Mouse (Mus musculus) kidney, postnatal 14 days (tissue): ENCODE data around the gene Bola1.
"Not testable (repeated sequence)": the region's sequence is repeated elsewhere in the genome, so short reads cannot be mapped to it uniquely, and the experiment has no call there.

ENCODE experiments used
- DNase-seq: peaks from one replicate; pipeline ENCODE4 v3.0.0; 2022; ENCODE audit warnings: mixed read lengths

Gene Bola1

DNA sequence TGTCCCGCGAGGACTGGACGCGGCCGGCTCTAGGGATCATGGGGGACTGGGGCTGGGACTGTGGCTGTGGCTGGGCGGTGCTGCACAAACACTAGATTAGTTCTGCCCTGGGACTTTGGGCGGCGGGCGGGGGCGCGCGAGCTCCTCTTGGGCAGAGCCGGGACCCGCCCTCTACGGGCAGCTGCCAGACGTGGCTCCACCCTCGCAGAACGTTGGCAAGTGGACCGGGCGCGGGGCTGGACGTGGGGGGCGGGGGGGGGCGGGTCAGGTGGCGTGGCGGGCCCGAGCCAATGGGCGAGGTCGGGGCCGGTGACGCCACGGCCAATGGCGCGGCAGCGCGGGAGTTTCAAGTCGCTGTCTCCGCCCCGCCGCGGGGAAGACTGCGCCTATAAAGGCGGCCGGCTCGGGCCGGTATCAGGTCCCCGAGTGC, 26.9 kb upstream of the Bola1 start, which contains the start of gene Hist2h3c1:
Gene Hist2h3c1 (plus strand): TSS at position 259 of the 430 bp plus-strand sequence.
- peak; percentile 23 for DNase-seq

DNA sequence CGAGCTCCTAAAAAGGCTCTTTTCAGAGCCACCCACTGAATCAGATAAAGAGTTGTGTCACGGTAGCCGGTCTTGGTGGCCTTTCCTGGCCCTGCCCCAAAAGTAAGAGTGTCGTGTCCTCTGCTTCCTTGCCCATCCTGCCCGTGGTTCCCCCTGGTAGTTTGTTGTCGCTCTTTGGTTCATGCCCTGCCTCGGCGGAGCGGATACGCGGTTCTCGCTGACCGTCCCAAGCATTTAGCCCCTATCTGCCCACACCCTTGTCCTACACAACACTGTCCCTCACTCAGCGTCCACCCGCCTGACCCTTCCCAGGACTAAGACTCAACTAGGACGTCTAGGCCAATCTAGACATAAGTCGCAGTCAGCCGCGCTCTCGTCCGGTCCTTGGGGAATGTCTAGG, 26.5 kb upstream of the Bola1 start:
- DNase-seq: not testable (repeated sequence)

DNA sequence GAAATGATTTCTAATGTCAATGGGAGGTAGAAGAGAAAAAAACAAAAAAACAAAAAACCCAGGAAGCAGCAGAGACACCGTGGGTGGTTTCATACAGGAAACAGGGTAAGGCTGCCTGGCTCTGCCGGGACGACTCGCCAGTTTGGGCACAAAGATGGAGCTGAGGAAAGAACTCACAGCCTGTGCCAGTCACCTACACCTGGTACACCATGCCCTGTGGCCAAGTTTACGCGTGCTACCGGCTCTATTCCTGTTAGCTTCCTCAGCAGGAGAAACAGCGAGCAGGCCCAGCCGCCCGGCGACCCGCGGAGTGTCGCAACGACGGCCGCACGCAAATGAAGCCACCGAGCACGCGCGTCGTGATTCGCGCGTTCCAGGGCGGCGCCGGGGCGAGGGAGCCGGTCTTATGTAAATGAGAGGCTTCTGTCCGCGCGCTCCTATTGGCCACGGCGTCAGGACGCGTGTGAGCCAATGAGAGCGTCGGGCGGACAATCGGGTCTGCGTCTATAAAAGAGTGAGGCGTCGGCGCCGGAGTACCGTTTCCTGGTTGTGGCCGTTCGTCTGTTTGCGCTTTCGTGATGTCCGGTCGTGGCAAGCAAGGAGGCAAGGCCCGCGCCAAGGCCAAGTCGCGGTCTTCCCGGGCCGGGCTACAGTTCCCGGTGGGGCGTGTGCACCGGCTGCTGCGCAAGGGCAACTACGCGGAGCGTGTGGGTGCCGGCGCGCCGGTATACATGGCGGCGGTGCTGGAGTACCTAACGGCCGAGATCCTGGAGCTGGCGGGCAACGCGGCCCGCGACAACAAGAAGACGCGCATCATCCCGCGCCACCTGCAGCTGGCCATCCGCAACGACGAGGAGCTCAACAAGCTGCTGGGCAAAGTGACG, 25.7 kb upstream of the Bola1 start, which contains the start of gene Hist2h2aa1:
Gene Hist2h2aa1 (plus strand): TSS at position 495 of the 884 bp plus-strand sequence.
- peak; percentile 90 for DNase-seq

DNA sequence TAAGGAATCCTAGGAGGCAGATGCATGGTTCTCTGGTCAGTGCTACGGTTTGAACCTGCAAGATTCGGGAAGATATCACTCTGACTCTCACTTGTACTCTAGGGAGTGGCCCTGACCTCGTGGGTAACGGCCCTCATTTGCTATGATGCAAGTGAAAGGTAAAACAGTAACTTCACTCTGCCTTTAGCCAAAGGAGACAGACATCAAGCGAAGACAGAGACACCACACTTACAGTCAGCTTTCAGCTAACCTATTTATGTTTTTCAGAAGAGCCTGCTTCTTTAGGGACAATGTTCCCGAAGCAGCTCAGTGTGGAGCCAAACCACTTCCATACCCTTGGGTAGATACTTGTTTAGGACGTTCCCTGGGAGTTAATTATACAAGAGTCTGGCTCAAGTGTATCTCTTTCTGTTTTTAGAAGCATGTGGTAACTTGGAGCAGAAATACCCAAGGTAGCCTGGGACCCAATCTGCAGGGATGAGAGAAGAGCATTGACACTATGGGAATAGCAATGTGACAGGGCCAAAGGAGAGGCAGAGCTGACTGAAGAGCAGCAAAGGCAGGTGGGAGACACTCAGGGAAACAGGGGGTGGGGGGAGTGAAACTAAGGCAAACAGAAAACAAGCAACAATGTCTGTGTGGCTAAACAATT, 24.5 kb upstream of the Bola1 start:
- DNase-seq: peak; percentile 21

DNA sequence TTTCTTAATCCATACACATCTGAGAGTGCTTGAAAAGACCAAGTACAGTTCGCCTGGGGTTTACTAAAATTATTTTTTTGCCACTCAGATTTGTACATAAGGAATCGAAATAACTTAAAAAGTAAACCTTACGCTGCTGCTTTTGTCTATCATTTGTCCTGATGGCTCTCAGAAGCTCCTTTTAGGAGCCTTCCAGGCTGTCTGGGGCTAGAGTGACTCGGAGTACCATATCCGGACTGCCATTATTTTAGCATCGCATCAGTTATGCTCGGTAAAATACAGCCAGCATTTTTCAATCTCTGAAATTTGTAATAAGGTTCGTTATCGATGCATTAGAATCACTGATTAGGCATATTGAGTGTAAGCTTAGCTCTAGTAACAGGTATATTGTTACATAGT, 21.3 kb upstream of the Bola1 start:
- no peak for DNase-seq

DNA sequence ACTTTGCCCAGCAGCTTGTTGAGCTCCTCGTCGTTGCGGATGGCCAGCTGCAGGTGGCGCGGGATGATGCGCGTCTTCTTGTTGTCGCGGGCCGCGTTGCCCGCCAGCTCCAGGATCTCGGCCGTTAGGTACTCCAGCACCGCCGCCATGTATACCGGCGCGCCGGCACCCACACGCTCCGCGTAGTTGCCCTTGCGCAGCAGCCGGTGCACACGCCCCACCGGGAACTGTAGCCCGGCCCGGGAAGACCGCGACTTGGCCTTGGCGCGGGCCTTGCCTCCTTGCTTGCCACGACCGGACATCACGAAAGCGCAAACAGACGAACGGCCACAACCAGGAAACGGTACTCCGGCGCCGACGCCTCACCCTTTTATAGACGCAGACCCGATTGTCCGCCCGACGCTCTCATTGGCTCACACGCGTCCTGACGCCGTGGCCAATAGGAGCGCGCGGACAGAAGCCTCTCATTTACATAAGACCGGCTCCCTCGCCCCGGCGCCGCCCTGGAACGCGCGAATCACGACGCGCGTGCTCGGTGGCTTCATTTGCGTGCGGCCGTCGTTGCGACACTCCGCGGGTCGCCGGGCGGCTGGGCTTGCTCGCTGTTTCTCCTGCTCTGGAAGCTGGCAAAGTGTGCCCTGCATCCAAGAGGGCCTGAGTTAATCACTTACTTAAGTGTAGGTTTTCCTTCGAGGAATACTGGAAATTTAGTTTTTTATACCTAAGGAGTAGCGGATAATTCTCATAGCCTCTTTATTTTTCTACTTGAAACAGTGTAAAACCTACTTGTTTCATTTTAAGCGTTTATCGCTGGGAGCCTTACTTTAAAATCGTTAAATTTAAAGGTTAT, 20.7 kb upstream of the Bola1 start, which contains the start of gene Hist2h2aa2:
Gene Hist2h2aa2 (minus strand): TSS at position 328 of the 850 bp plus-strand sequence.
- peak; percentile 97 for DNase-seq

DNA sequence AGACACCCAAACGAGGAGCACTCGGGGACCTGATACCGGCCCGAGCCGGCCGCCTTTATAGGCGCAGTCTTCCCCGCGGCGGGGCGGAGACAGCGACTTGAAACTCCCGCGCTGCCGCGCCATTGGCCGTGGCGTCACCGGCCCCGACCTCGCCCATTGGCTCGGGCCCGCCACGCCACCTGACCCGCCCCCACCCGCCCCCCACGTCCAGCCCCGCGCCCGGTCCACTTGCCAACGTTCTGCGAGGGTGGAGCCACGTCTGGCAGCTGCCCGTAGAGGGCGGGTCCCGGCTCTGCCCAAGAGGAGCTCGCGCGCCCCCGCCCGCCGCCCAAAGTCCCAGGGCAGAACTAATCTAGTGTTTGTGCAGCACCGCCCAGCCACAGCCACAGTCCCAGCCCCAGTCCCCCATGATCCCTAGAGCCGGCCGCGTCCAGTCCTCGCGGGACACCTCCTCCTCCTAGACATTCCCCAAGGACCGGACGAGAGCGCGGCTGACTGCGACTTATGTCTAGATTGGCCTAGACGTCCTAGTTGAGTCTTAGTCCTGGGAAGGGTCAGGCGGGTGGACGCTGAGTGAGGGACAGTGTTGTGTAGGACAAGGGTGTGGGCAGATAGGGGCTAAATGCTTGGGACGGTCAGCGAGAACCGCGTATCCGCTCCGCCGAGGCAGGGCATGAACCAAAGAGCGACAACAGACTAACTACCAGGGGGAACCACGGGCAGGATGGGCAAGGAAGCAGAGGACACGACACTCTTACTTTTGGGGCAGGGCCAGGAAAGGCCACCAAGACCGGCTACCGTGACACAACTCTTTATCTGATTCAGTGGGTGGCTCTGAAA, 19.7 kb upstream of the Bola1 start, which contains the start of gene Hist2h3c2:
Gene Hist2h3c2 (minus strand): TSS at position 174 of the 840 bp plus-strand sequence.
- peak; percentile 78 for DNase-seq

DNA sequence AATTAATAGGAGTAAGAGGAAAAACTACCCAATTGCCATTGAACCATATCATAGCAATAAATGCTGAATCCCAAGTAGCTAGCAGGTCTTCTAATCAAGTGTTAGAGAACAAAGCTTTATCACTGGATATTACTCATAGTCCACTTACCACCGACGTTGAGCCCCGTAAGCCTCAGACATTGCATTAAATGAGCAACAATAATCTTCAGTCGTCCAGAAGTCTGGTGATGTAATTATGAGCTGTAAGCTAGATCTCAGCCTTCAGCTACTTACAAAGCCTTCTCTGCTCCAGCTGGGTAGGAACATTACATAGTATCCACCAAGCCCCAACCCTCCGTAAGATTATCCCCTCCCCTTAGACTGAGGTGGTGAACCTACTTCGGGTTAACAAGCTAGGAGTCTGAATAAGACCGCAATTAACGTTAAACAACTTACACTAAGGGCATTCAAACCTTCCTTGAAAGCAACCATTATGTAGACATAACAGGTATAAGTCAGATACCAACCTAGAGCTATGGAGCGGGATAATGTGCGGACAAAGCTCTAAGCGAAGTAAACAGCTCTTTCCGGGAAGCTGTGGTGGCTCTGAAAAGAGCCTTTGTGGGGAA, 18.5 kb upstream of the Bola1 start:
- no peak for DNase-seq

DNA sequence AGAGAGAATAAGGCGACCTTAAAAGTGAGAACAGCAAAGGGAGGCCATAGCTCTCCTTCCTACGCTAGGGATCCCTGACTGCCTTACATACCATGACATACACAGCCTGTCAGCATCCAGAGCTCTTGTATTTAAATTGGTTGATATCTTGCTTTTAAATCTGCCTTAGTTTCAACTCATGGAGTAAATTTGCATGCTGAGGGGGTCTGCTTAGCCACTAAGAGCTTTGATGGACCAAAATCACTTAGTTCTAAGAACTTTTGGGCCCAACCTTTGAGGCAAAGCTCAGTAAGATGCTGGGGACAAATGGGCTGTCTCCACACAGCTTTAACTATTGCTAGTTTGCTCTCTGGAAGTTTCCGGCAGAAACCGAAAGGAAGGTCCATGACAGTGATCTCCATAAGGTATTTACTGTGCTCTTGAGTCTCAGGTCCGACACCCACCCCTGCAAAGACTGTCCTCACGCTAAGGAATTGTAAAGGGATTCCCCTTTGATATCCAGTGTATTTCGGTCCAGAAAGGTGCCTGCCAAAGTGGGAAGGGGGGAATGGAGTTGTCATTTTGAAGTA, 17.9 kb upstream of the Bola1 start:
- DNase-seq: no peak

DNA sequence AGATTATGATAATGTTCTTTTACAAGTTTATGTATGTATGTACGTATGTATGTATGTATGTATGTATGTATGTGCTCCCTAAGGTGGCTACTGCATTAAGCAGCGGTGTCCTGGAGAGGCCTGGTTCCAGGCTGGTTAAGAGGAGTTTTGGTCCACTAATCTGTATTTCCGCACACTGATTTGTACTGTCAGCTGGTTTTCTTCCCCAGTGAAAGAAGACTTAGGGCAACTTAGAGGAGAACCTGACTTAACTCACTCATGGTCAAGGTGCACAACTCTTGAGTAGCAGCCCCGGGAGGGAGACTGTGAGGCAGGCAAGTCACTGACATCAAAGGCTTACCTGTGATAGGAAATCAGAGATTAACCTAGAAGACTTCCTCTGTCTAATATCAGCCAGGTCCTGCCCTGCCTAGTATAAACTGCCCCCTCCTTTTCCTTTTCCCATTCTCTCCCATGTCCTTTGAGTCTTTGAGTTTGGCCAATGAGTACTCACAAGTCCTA, 17.4 kb upstream of the Bola1 start:
- DNase-seq: no peak

DNA sequence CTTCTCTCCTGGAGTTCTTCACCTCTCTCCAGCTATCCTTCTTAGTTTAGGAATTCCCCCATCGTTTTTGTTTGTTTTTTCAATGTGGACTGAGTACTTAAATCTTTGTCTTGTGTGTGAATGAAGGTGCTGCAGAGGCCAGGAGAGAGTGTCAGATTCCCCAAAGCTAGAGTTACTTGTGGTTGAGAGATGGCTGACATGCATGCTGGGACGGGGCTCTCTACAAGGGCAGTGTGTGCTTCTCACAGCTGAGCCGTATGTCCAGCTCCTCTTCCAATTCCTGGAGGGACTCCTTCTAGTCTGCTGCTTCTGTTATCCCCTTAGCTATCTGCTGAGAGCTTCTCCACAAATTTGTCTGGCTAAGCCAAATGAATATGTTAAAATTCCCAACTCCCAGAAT, 16.3 kb upstream of the Bola1 start:
- DNase-seq: no peak

DNA sequence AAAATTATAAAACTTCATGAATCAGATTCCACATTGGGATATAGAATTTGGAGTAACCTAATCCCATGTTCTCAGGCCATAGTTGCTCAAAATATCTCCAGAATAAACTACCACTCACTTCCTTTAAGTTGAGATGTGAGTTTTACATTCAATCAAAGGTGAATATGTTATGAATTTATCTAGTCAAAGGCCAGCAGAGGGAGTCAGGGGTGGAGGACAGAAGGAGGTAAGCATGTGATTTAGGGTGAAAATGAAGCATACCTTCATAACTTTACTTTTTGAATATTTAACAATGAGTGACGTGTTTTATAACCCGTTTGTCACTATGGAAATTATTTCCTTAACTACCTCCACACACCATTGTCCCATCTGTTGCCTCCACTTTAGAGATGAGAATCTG, 15.4 kb upstream of the Bola1 start:
- no peak for DNase-seq

DNA sequence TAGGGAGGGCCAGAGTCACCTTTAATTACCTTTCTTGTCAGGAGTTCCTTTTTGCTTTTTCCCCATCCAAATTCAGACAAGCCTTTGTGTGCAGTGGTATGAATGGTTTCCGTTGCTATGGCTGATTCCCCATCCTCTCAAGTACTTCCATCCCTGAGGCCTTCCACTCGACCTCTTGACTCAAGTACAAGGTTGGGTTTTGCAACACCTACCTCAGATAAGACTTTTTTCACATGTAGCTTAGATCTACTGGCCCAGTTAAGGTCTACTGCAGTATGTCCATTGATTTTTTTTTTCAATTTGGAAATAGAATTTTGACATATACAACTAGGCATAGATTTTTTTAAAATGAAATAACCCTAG, 12.2 kb upstream of the Bola1 start:
- DNase-seq: no peak

DNA sequence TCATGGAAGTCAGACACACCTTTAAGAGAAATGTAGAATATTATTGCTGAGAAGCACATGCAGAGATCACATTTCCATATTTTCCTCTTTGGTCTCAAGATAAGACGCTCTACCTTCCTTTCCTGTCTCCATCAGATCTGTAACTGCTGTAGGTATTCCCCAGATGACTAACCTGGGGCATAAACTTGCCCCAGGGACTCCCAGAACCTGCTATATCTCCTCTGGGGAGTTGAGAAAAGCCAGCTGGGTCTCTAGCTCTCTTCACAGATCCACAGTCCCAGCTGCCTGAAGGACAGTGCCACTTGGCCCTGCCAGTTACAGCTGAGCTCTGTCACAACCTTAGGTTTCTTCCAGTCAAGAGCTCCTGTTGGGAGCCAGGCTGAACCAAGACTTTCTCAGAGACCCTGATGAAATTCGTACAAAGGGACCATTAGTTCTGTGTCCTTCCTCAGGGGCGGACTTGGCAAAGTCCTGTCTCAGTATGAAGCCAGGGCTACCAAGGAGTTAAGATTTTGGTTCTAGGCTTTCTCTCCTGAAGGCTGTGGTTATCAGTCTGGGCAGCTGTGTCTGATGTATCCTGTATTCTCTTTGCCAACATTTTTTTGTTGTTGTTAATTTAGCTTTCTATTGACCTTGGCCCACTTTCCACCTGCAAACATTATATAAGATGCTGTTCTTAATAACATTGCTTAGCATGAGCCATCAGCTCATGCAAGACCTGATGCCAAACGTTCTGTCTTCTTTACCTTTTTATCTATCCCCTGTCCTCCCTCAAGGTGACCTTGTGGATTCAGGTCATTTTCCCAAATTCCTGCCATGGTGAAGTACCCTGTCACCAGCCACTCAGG, 11.6 kb upstream of the Bola1 start:
- no peak for DNase-seq

DNA sequence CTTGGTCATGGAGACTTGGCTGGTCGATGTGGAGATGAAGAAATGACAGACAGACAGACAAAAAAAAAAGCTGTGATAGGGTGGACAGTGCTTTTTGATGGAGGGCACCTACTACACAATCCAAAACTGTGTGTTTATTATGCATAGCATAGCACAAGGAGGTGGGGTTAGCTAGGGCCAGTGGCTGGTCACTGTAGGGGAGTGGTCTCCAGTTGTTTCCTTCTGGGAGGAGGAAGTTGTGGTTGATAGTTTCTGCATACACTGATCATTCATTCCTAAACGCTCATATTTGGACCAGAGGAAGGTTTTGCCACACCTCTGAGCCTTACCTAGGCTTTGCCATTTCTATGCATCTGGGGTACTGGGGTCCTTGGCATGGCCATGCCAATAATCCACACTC, 10.9 kb upstream of the Bola1 start:
- no peak for DNase-seq

DNA sequence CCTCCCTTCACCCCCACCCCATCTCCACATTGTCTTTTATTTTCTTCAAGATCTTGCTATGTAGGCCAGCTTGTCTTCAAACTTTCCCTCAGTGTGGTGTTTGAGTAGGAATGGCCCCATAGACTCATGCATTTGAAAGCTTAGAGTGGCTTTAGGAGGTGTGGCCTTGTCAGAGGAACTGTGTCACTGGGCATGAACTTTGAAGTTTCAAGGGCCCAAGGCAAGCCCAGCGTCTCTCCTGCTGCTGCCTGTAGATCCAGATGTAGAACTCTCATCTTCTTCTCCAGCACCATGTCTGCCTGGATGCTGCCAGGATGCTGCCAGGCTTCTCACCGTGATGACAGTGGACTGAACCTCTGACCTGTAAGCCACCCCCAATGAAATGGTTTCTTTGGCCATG, 9.3 kb upstream of the Bola1 start:
- no peak for DNase-seq

DNA sequence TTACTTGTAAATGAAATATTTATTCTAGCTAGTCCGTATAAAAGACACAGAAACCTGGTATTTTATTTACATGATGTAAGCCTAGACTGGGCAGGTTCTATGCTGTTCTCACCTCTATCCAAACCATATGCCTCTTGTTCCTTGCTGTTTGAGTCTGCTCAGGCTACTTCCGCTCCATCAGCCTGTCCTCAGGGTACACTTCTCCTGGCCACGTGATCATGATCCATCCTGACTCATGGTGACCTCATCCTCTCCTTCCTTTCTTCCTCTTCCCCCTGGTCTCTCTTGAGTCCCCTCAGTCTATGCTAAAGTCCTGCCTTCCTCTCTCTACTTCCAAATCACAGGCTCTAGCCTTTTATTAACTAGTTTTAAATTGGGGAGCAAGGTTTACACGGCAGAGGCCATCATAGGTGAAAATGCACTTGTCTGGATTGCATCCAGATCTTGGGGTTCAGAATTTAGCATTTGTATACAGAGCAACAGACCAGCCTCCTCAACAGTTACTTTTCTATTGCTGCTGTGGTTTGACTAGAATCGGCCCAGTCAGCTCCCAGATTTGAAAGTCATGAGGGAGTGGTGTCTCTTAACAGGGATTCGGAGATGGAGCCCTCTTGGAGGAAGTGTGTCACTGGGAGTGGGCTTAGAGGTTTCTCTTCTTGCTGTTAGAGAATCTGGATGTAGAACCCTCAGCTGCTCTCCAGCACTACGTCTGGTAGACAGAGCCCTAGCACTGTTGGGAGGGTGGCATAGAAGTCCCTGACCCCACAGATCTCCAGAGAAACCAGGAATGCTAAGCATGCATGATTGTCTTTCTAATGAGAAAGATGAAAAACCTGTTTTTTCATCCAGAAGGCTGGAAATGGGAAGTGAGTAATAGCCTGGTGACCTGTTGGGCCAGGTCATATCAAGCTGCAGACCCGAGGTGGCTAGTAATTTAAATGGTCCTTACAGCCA, 7.5 kb upstream of the Bola1 start:
- no peak for DNase-seq

DNA sequence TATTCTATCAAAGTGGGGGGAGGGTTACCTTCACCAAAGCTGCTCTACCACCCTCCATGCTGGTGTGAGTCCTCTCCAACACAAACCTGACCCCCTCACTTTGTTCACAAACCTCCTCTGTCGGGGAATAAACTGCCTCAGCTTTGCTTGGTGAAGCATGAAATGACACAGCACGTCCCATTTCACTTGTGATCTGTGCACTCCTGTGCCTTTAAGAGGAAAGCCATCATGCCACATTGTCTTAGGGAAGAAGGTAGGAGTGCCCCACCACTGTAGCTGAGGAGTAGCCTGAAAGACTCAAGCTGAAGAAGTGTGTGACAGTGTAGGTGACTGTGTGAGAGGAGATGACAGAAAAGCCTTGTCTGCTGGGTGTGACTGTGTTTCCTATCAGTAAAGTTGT, 5.9 kb upstream of the Bola1 start:
- DNase-seq: no peak

DNA sequence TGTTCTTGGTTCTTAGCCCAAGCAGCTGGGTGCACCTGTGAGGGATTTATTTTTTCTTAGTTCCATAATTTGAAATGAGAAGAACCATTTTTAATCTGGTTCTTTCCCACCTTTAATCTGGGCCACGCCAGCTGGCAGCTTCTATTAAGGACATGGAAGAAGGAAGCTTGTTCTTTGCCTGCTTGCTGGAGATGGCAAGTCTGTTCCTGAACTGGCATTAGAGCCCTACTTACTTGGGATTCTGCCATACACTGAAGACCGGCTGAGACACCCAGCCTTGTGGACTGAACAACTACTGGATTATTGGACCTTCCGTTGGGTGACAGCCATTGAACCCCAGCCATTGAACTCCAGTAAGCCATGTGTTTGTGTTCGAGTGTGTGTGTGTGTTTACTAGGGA, 3.3 kb upstream of the Bola1 start:
- no peak for DNase-seq
